Mouse (Mus musculus) liver, adult 2 months (tissue): ENCODE results near the gene Tead2.

ENCODE experiments used
- CTCF ChIP-seq: fragments of 200-500 bp; IDR thresholded peaks from 2 replicates; pipeline ENCODE4 v1.5.1; 2011; ENCODE audit warnings: low read depth, low read length, control low read depth
- POLR2A ChIP-seq: fragments of 200-500 bp; IDR thresholded peaks from 2 replicates; pipeline ENCODE4 v1.6.1; 2011; ENCODE audit warnings: low read length, control low read depth; ENCODE audit not compliant: insufficient read depth; ENCODE audit errors: extremely low read depth

DNA sequence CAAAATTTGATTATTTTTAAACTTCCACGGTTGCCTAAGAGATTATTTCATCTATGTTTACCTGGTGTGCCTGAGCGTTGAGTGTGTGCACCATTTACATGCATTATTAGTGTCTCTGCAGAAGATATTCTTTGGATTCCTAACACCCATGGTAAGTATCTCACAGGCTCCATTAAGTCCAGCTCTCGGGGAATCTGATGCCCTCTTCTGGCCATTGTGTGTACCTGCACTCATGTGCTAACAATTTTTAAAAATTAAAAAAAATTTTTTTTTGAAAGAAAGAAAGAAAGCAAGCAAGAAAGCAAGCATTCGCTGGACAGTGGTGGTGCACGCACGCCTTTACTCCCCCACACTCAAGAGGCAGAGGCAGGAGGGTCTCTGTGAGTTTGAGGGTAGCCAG, 7.3 kb upstream of the Tead2 start:
- no peak for TF ChIP-seq POLR2A
- no peak for TF ChIP-seq CTCF
